Mouse (Mus musculus) layer of hippocampus, postnatal 14 days (tissue): ENCODE data around the gene Creb3l1. TPM values are rescaled to one million over a fixed set of nuclear protein-coding genes. Genes with fewer than 3 reads are reported as not detected.

ENCODE experiments used
- DNase-seq, 2 experiments: peaks; one replicate each; pipeline ENCODE4 v3.0.0; 2021 to 2022; ENCODE audit warnings: low spot score in 2 of 2, mixed read lengths in 1 of 2
- total RNA-seq, 2 experiments: library from RNA; stranded (reverse); gene quantifications; 2 replicates each; pipeline ENCODE4 v1.2.3; 2021

Creb3l1 gene
- total RNA-seq, 2 experiments from 2014 or later, result 5.9 to 8.0 TPM

GRCm38 (mm10) chr2:91967962-91968361 is 56.3 kb downstream of the Creb3l1 start:
- no peak for DNase-seq

- no peak for DNase-seq
Observed at GRCm38 (mm10) chr2:91966367-91966766, 57.9 kb downstream of the Creb3l1 start.

- DNase-seq, result no peak
Observed at GRCm38 (mm10) chr2:91965417-91965816, 58.9 kb downstream of the Creb3l1 start.

GRCm38 (mm10) chr2:91964610-91965204 is 59.6 kb downstream of the Creb3l1 start:
- no peak for DNase-seq

GRCm38 (mm10) chr2:91963443-91963932 is 60.8 kb downstream of the Creb3l1 start:
- peak; percentile 92 to 94 for DNase-seq

- DNase-seq, result no peak
Observed at GRCm38 (mm10) chr2:91962864-91963401, 61.4 kb downstream of the Creb3l1 start.

GRCm38 (mm10) chr2:91961901-91962761 is 62.2 kb downstream of the Creb3l1 start:
- no peak for DNase-seq

GRCm38 (mm10) chr2:91960459-91960858 is 63.8 kb downstream of the Creb3l1 start:
- DNase-seq, result no peak

- no peak for DNase-seq
Observed at GRCm38 (mm10) chr2:91959544-91960410, 64.5 kb downstream of the Creb3l1 start.

- peak in 1 of 2 experiments; percentile 55 for DNase-seq
Observed at GRCm38 (mm10) chr2:91958701-91959457, 65.4 kb downstream of the Creb3l1 start.

GRCm38 (mm10) chr2:91958049-91958448 is 66.3 kb downstream of the Creb3l1 start:
- DNase-seq, result no peak

- DNase-seq, result peak; percentile 73 to 85
Observed at GRCm38 (mm10) chr2:91957096-91957495, 67.2 kb downstream of the Creb3l1 start.

- DNase-seq, result no peak
Observed at GRCm38 (mm10) chr2:91955875-91956274, 68.4 kb downstream of the Creb3l1 start.

- no peak for DNase-seq
Observed at GRCm38 (mm10) chr2:91955121-91955591, 69.1 kb downstream of the Creb3l1 start.

- no peak for DNase-seq
Observed at GRCm38 (mm10) chr2:91953825-91954224, 70.5 kb downstream of the Creb3l1 start.

GRCm38 (mm10) chr2:91950275-91951085 is 73.8 kb downstream of the Creb3l1 start:
- peak; percentile 63 to 73 for DNase-seq

- DNase-seq, result no peak
Observed at GRCm38 (mm10) chr2:91949411-91950274, 74.7 kb downstream of the Creb3l1 start.

- no peak for DNase-seq
Observed at GRCm38 (mm10) chr2:91948792-91949241, 75.5 kb downstream of the Creb3l1 start.
